Mouse (Mus musculus) intestine, postnatal 0 days (tissue): Measurements from ENCODE around the gene AL607142.1. TPM values are rescaled to one million over a fixed set of nuclear protein-coding genes. Genes with fewer than 3 reads are reported as not detected.
A peak's percentile ranks its signal among the peaks of the same experiment; 100 is the strongest.

Source experiments
- ATAC-seq: fragments of 200-750 bp; cut with Nextera tagmentation; 2 replicates; pipeline ENCODE4 v1.8.0; 2017; ENCODE audit warnings: mild to moderate bottlenecking, moderate TSS enrichment, moderate library complexity
- H3K27ac ChIP-seq: fragments of 300-500 bp; sonication (generic); 2 replicates; pipeline ENCODE4 v1.5.1; 2014; ENCODE audit warnings: mild to moderate bottlenecking, low read depth, low read length, moderate library complexity
- H3K27me3 ChIP-seq: fragments of 300-500 bp; sonication (generic); replicated peaks from 2 replicates; pipeline ENCODE4 v1.6.1; 2014; ENCODE audit warnings: low read length, mixed read lengths; ENCODE audit not compliant: control insufficient read depth, insufficient read depth
- H3K36me3 ChIP-seq: fragments of 300-500 bp; sonication (generic); 2 replicates; pipeline ENCODE4 v1.6.1; 2014; ENCODE audit warnings: mild to moderate bottlenecking, moderate library complexity; ENCODE audit not compliant: control insufficient read depth, insufficient read depth
- H3K4me1 ChIP-seq: fragments of 300-500 bp; sonication (generic); replicated peaks from 2 replicates; pipeline ENCODE4 v1.6.1; 2014; ENCODE audit warnings: antibody characterized with exemption, low read length, mixed read lengths; ENCODE audit not compliant: control insufficient read depth, insufficient read depth
- H3K4me2 ChIP-seq: fragments of 300-500 bp; sonication (generic); replicated peaks from 2 replicates; pipeline ENCODE4 v1.6.1; 2014; ENCODE audit warnings: low read depth, mild to moderate bottlenecking, moderate library complexity
- H3K4me3 ChIP-seq: fragments of 300-500 bp; sonication (generic); 2 replicates; pipeline ENCODE4 v1.5.1; 2014; ENCODE audit warnings: low read depth, low read length
- H3K9ac ChIP-seq: fragments of 300-500 bp; sonication (generic); 2 replicates; pipeline ENCODE4 v1.6.1; 2014; ENCODE audit warnings: mild to moderate bottlenecking, low read depth, low read length
- H3K9me3 ChIP-seq: fragments of 300-500 bp; sonication (generic); 2 replicates; pipeline ENCODE4 v1.6.1; 2016; ENCODE audit warnings: mixed run types; ENCODE audit not compliant: control insufficient read depth
- CTCF ChIP-seq: sonication (generic); IDR thresholded peaks from 2 replicates; pipeline ENCODE4 v1.5.1; 2016; ENCODE audit warnings: low read depth, mild to moderate bottlenecking, control low read depth, antibody characterized with exemption, moderate library complexity
- WGBS: fragments of 180-500 bp; shearing (Covaris S2); extraction: QIAGEN DNeasy Blood & Tissue Kit; methylation state at CpG from one replicate; pipeline ENCODE4 v1.1.7; 2014; 5-methylcytosine and 5-hydroxymethylcytosine counted together
- polyA plus RNA-seq: library from polyadenylated mRNA; unstranded; fragments of >200 nt; fragmentation: Nextera tagmentation; extraction: Ambion mirVana; gene quantifications from 2 replicates; pipeline ENCODE4 v1.2.1, GENCODE M21; 2015

Gene AL607142.1
- polyA plus RNA-seq, 1 experiment from 2014 or later: not detected

DNA sequence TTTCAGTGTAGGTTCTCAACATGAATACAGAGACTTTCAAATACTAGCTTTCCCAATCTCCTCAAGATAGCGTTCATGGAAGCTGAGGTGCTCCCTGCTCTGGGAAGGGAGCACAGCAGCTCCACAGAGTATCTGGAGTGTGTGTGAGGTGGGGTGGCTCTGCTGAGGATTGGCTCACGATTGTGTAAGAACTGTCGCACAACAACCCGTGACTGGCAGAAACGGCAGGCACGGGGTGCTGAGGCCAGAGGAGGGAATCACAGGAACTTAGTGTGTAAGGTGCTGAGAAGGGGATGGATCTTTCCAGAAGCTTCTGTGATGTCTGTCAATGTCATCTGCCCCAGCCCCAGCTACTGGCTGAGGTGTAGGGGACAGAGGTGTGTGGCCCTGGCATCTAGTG is 3.1 kb upstream of the AL607142.1 start:
- H3K4me1 ChIP-seq: no peaks in the 10 kb centered on the region
- ATAC-seq: no peak
- TF ChIP-seq CTCF: no peak

DNA sequence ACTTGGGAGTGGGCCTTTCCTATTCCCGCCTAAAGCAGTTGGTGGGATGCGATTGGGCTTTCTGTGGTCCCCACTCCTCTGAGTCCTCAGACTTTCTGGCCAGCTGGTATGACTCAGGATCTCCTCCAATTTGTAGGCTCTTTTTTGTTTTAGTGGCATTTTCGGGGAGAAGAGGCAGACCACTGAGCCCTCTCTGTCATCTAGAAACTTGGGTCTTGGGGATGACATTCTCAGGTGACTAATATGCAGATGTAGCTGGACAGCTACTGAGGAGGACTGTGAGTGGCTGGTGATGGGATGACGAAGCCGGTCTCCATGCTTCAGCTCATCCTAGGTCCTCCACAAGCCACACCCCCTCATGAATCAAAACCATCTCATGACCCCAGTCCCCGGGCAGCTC is 2.6 kb upstream of the AL607142.1 start:
- no peaks in the 10 kb centered on the region for H3K9me3 ChIP-seq
- H3K4me1 ChIP-seq: no peaks in the 10 kb centered on the region
- H3K36me3 ChIP-seq: no peaks in the 10 kb centered on the region
- no peak overlapping the region for H3K4me3 ChIP-seq
- H3K9ac ChIP-seq: no peak overlapping the region
- H3K27ac ChIP-seq: no peak overlapping the region
- 72% methylated on average over 6 of the region's 6 CpGs for WGBS
- no peaks in the 10 kb centered on the region for H3K27me3 ChIP-seq
- no peak overlapping the region for H3K4me2 ChIP-seq
- no peak for TF ChIP-seq CTCF
- ATAC-seq: no peak

More for the DNA sequence above, 3.1 kb upstream of the AL607142.1 start:
- no peaks in the 10 kb centered on the region for H3K36me3 ChIP-seq
- no peaks in the 10 kb centered on the region for H3K9me3 ChIP-seq
- whole genome bisulfite sequencing: 85% methylated on average over 6 of the region's 6 CpGs
- H3K4me2 ChIP-seq: no peak overlapping the region
- no peak overlapping the region for H3K9ac ChIP-seq
- H3K4me3 ChIP-seq: no peak overlapping the region
- no peak overlapping the region for H3K27ac ChIP-seq
- H3K27me3 ChIP-seq: no peaks in the 10 kb centered on the region

DNA sequence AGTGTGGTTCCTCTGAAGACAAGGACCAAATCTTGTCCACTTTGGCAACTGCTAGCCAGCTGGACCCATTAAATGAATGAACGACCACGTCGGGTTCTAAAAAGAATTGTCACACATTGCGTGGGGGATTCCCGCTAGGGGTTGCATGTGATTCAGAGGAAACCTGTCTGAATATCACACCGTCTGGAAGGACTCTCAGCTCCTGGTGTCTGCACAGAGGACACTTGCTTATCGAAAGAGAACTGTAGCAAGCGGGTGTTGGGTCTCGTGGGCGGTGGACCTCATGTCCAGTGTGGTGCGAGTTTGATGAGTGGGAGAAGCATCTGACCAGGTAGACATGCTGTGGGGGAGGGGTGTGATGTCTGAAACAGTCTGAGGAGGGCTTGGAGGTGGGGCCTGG is 2.0 kb upstream of the AL607142.1 start:
- WGBS: 85% methylated on average over 11 of the region's 11 CpGs
- Histone ChIP-seq H3K9me3 (no peaks in the 10 kb centered on the region), H3K36me3 (no peaks in the 10 kb centered on the region), H3K9ac (no peak overlapping the region), H3K27ac (no peak overlapping the region), H3K27me3 (no peaks in the 10 kb centered on the region), H3K4me2 (no peak overlapping the region), H3K4me3 (no peak overlapping the region), H3K4me1 (no peaks in the 10 kb centered on the region)
- ATAC-seq: no peak
- no peak for TF ChIP-seq CTCF

DNA sequence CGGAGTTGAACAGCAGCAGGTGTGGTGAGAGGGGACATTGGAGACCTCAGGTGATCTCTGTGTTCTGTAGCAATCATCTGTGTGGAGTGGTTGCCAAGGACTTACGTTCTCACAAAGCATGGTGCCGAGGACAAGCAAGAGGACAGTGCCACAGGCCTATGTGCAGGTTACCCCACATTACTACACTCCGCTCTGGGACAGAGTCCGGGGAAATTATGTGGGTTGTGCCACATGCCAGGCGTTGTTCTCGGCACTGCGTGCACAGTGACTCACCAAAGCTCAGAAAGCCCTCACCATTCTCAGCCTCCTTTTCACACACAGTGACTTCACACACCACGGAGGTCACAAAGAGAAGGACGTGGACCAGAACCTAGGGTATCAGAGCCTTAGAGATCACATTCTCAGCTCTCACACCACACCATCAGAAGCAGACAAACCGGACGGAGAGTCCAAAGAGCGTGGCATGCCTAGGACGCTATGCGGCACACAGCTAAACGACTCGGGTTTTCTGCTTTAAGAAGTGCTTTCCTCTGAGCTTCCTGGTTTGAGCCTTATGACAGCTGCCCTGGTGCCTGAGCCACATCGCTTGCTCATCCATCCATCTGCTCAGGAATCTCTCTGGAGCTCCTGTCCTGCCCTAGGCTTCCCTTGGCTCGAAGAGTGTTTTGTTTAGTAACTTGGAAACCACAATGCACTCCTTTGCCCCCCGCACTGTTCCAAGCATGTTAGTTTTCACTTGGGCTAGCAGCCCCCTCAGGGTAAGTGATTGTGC is 1.3 kb upstream of the AL607142.1 start:
- TF ChIP-seq CTCF: no peak
- no peaks in the 10 kb centered on the region for H3K27me3 ChIP-seq
- H3K9ac ChIP-seq: no peak overlapping the region
- no peak overlapping the region for H3K27ac ChIP-seq
- no peaks in the 10 kb centered on the region for H3K36me3 ChIP-seq
- WGBS: 75% methylated on average over 20 of the region's 20 CpGs
- peak; percentile 53; the same call in 1 of the 2 replicates for ATAC-seq
- H3K4me3 ChIP-seq: no peak overlapping the region
- H3K4me1 ChIP-seq: no peaks in the 10 kb centered on the region
- H3K4me2 ChIP-seq: no peak overlapping the region
- H3K9me3 ChIP-seq: no peaks in the 10 kb centered on the region

GRCm38 (mm10) chr4:120066841-120067591 is 2.2 kb downstream of the AL607142.1 start:
- no peak overlapping the region for H3K4me2 ChIP-seq
- no peaks in the 10 kb centered on the region for H3K9me3 ChIP-seq
- no peaks in the 10 kb centered on the region for H3K27me3 ChIP-seq
- no peak overlapping the region for H3K9ac ChIP-seq
- 72% methylated on average over 9 of the region's 9 CpGs for WGBS
- no peak overlapping the region for H3K4me3 ChIP-seq
- no peak overlapping the region for H3K27ac ChIP-seq
- peaks cover 9% of the 10 kb centered on the region; the same call in 1 of the 2 replicates for H3K4me1 ChIP-seq
- H3K36me3 ChIP-seq: no peaks in the 10 kb centered on the region
- TF ChIP-seq CTCF: no peak
- ATAC-seq: no peak

- WGBS: 88% methylated on average over 8 of the region's 8 CpGs
Measured at GRCm38 (mm10) chr4:120067592-120068235, 2.9 kb downstream of the AL607142.1 start.

More at GRCm38 (mm10) chr4:120067592-120068235, 2.9 kb downstream of the AL607142.1 start:
- Histone ChIP-seq H3K4me1 (peaks cover 9% of the 10 kb centered on the region; the same call in 1 of the 2 replicates), H3K27ac (no peak overlapping the region), H3K27me3 (no peaks in the 10 kb centered on the region), H3K4me2 (no peak overlapping the region), H3K9me3 (no peaks in the 10 kb centered on the region), H3K9ac (no peak overlapping the region), H3K4me3 (no peak overlapping the region), H3K36me3 (no peaks in the 10 kb centered on the region)
- TF ChIP-seq CTCF: no peak
- no peak for ATAC-seq
